Mouse (Mus musculus) neural tube, embryonic 13.5 days (tissue): ENCODE measurements around the gene Fam71f1. TPM values are rescaled to one million over a fixed set of nuclear protein-coding genes. Genes with fewer than 3 reads are reported as not detected.
"Not testable (repeated sequence)": the region's sequence is repeated elsewhere in the genome, so short reads cannot be mapped to it uniquely, and the experiment has no call there.

Experiments used
- ATAC-seq: fragments of 200-750 bp; cut with Nextera tagmentation; 2 replicates; pipeline ENCODE4 v1.8.0; 2017; ENCODE audit warnings: low read depth, mild to moderate bottlenecking, moderate TSS enrichment, moderate library complexity
- H3K27ac ChIP-seq: fragments of 300-500 bp; sonication (generic); replicated peaks from 2 replicates; pipeline ENCODE4 v1.5.1; 2015; ENCODE audit warnings: moderate library complexity, mild to moderate bottlenecking, inconsistent platforms
- H3K27me3 ChIP-seq: fragments of 300-500 bp; sonication (generic); 2 replicates; pipeline ENCODE4 v1.6.1; 2015; ENCODE audit warnings: mild to moderate bottlenecking, inconsistent platforms
- H3K36me3 ChIP-seq: fragments of 300-500 bp; sonication (generic); 2 replicates; pipeline ENCODE4 v1.6.1; 2015; ENCODE audit warnings: mild to moderate bottlenecking, inconsistent platforms
- H3K4me1 ChIP-seq: fragments of 300-500 bp; sonication (generic); replicated peaks from 2 replicates; pipeline ENCODE4 v1.6.1; 2015; ENCODE audit warnings: inconsistent platforms
- H3K4me2 ChIP-seq: fragments of 300-500 bp; sonication (generic); 2 replicates; pipeline ENCODE4 v1.6.1; 2015; ENCODE audit warnings: inconsistent platforms, mild to moderate bottlenecking, moderate library complexity
- H3K4me3 ChIP-seq: fragments of 300-500 bp; sonication (generic); 2 replicates; pipeline ENCODE4 v1.5.1; 2015; ENCODE audit warnings: mild to moderate bottlenecking, inconsistent platforms
- H3K9ac ChIP-seq: fragments of 300-500 bp; sonication (generic); 2 replicates; pipeline ENCODE4 v1.6.1; 2015; ENCODE audit warnings: moderate library complexity, mild to moderate bottlenecking, inconsistent platforms
- H3K9me3 ChIP-seq: fragments of 300-500 bp; sonication (generic); 2 replicates; pipeline ENCODE4 v1.6.1; 2016; ENCODE audit warnings: inconsistent platforms
- WGBS: fragments of 180-500 bp; shearing (Covaris S2); methylation state at CpG from one replicate; pipeline ENCODE4 v1.1.7; 2015; 5-methylcytosine and 5-hydroxymethylcytosine counted together
- polyA plus RNA-seq: library from polyadenylated mRNA; unstranded; fragments of >200 nt; fragmentation: Nextera tagmentation; extraction: Ambion mirVana; gene quantifications from 2 replicates; pipeline ENCODE4 v1.2.1, GENCODE M21; 2015

The Fam71f1 gene
- polyA plus RNA-seq, 1 experiment from 2014 or later = not detected

DNA sequence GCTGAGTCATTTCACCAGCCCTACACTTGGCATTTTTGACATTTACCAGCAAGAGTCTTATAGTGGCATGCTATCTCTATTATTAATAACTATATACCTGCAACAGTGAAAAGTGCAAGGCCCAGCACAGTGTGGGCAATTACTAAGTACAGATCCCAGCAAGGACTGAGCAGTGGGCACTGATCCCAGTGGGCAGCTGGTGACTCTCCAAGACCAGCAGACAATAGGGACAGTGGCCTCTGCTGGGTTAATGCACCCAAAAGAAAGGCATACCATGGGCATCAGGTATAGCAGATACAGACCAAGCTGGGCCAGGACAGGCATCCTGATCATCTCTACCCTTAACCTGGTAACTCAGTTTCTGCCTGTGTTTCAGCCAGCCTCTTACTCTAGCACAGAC lies 15.7 kb upstream of the Fam71f1 start:
- H3K4me3 ChIP-seq = no peak overlapping the region
- no peaks in the 10 kb centered on the region for H3K36me3 ChIP-seq
- no peak overlapping the region for H3K27ac ChIP-seq
- H3K4me2 ChIP-seq = no peak overlapping the region
- H3K9me3 ChIP-seq = 0 out of 2 replicates have a peak, but pooled peaks cover 2% of the 10 kb centered on the region
- ATAC-seq = no peak
- no peaks in the 10 kb centered on the region for H3K4me1 ChIP-seq
- no peaks in the 10 kb centered on the region for H3K27me3 ChIP-seq
- no peak overlapping the region for H3K9ac ChIP-seq

DNA sequence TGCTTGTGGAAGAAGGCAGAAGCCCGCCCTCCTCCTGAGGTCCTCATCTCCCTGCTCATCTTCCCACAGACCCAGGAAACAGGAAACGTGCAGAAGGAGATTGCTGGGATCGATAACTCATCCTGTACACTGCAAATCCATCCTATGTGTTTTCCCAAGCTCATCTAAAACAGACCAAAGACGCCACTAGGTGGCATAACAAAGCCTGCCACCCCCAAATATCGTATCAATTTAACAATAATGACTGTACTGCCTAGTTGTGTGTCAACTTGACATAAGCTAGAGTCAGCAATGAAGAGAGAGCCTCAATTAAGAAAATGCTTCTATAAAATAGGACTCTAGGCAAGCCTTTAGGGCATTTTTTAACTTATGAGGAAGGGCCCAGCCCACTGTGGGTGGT lies 15.2 kb upstream of the Fam71f1 start:
- H3K36me3 ChIP-seq = no peaks in the 10 kb centered on the region
- no peak overlapping the region for H3K4me2 ChIP-seq
- no peaks in the 10 kb centered on the region for H3K27me3 ChIP-seq
- H3K4me3 ChIP-seq = no peak overlapping the region
- no peaks in the 10 kb centered on the region for H3K4me1 ChIP-seq
- 54% methylated on average over 5 of the region's 5 CpGs for WGBS
- no peak overlapping the region for H3K9ac ChIP-seq
- 0 out of 2 replicates have a peak, but pooled peaks cover 2% of the 10 kb centered on the region for H3K9me3 ChIP-seq
- no peak for ATAC-seq
- no peak overlapping the region for H3K27ac ChIP-seq

DNA sequence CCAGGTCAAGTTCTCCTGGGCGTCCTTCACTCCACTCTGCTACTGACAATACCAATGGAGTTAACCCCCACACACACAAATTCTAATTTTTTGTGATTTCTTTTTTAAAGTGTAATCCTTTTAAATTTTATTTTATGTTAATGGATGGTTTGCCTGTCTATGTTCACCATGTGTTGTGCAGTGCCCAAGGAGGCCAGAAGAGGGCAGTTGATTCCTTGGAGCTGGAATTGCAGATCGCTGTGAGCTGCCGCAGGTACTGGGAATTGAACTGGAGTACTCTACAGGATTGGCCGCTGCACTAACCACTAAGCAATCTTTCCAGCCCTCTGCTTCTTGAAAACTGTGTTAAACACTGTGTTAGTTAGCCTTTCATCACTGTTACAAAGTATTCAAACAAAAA lies 13.5 kb upstream of the Fam71f1 start:
- Histone ChIP-seq H3K9ac (no peak overlapping the region), H3K4me3 (no peak overlapping the region), H3K4me2 (no peak overlapping the region), H3K4me1 (no peaks in the 10 kb centered on the region), H3K36me3 (no peaks in the 10 kb centered on the region), H3K27me3 (no peaks in the 10 kb centered on the region), H3K27ac (no peak overlapping the region), H3K9me3 (peaks cover 6% of the 10 kb centered on the region; the same call in 1 of the 2 replicates)
- no peak for ATAC-seq
- WGBS = 91% methylated on average over 4 of the region's 4 CpGs

DNA sequence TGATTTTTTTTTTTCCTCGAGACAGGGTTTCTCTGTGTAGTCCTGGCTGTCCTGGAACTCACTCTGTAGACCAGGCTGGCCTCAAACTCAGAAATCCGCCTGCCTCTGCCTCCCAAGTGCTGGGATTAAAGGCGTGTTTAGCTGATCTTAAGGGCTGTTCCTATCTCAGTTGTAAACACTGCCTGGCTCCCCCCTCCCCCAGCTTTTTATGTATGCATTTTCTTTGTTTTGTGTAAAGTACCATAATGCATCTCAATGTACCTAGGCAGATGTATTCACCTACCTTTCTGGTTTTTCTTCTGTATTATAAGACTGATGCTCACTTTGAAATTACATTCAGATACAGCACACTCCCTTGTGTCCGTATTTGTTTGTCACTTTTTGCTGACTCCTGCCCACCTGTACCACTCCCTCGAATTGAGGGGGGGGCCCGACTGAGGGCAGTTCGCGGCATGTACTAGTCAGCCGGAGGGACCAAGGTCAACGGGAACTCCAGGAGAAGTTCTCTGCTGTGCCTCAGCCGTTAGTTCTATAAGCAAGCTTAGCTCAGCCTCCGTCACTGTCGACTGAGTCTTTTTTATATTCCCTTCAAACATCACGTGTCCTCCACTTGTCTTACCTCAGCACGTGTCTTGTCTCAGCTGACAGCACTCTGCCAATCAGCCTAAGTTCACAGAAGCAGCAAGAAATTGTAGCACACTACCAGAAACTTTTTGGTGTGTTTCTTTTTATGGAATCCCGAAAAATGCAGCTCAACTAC lies 9.9 kb upstream of the Fam71f1 start:
- Histone ChIP-seq H3K4me1 (no peaks in the 10 kb centered on the region), H3K27me3 (no peaks in the 10 kb centered on the region), H3K4me3 (no peak overlapping the region), H3K9me3 (peaks cover 6% of the 10 kb centered on the region; the same call in 1 of the 2 replicates), H3K4me2 (no peak overlapping the region), H3K27ac (no peak overlapping the region), H3K9ac (no peak overlapping the region), H3K36me3 (no peaks in the 10 kb centered on the region)
- WGBS = 88% methylated on average over 16 of the region's 16 CpGs
- no peak for ATAC-seq

DNA sequence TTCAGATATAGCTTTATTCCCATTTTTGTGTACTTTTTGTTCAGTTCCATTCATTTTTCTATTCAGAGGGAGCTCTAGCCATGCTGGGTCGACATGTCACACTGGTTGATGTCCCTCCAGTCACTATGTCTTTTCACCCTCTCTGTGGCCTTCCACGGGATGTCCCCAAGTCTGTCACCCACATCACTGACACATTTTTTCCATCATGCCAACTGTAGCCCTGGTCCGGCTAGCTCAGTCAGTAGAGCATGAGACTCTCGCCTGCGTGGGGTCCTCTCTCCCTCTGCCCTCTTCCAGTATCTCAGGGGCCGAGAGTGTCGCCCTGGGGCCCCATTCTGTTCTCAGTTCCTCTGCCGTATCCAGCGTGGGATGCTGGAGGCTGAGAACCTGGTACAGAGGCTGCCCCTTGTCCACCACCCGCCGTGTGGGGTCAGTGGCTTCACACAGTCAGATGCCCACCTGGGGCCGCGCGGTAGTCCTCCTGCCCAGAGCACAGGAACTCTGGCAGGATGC lies 5.2 kb upstream of the Fam71f1 start:
- no peak overlapping the region for H3K27ac ChIP-seq
- WGBS = 77% methylated on average over 14 of the region's 14 CpGs

DNA sequence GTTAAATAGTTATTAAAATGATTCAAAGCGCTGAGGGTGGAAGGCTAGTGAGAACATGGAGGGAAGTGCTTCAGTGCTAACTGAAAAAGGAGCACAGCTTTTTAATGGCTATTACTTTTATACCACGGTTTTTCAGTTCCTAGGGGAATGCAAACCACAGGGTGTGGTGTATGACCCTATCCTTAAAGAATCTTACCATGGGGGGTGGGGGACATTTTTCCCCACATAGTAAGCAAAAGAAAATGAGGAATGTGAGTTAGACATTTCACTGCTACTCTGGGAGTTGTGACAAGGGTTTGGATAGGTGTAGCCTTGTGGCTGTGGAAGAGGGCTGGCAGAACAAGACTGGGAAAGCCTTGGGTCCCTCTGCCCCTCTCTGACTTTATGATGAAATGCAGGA lies 1.7 kb upstream of the Fam71f1 start:
- H3K4me1 ChIP-seq = no peaks in the 10 kb centered on the region
- WGBS = 73% methylated on average over 2 of the region's 2 CpGs
- no peak overlapping the region for H3K27ac ChIP-seq
- no peaks in the 10 kb centered on the region for H3K9me3 ChIP-seq
- no peak for ATAC-seq
- H3K27me3 ChIP-seq = no peaks in the 10 kb centered on the region
- no peak overlapping the region for H3K4me2 ChIP-seq
- no peak overlapping the region for H3K9ac ChIP-seq
- H3K36me3 ChIP-seq = no peaks in the 10 kb centered on the region
- no peak overlapping the region for H3K4me3 ChIP-seq

More for the DNA sequence above, 5.2 kb upstream of the Fam71f1 start:
- Histone ChIP-seq H3K4me1 (no peaks in the 10 kb centered on the region), H3K27me3 (no peaks in the 10 kb centered on the region), H3K4me2 (no peak overlapping the region), H3K4me3 (no peak overlapping the region), H3K9me3 (peaks cover 4% of the 10 kb centered on the region; the same call in 1 of the 2 replicates), H3K36me3 (no peaks in the 10 kb centered on the region), H3K9ac (no peak overlapping the region)
- ATAC-seq = no peak

DNA sequence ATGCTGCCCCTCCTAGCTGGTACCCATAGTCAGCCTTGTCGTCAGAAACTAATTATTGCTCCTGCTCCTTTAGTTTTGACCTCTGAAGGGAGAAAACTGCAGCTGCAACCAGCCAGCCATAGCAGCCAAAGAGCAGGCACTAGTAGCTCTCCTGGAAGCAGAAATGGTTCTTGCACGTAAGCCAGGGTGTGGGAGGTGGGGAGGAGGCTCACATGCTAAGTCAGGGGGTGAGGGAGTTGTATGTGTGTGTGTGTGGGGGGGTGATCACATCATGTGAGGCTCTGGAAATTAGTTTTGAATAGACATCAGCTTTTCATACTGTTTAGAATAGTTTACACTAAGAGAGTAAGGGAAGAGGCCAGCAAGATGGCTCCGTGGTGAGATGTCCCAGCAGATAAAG lies 999 bp upstream of the Fam71f1 start:
- ATAC-seq = no peak
- H3K4me3 ChIP-seq = no peak overlapping the region
- no peak overlapping the region for H3K9ac ChIP-seq
- no peaks in the 10 kb centered on the region for H3K27me3 ChIP-seq
- H3K4me1 ChIP-seq = no peaks in the 10 kb centered on the region
- WGBS = 79% methylated on average over 3 of the region's 3 CpGs
- no peaks in the 10 kb centered on the region for H3K9me3 ChIP-seq
- H3K36me3 ChIP-seq = no peaks in the 10 kb centered on the region
- H3K4me2 ChIP-seq = no peak overlapping the region
- no peak overlapping the region for H3K27ac ChIP-seq

DNA sequence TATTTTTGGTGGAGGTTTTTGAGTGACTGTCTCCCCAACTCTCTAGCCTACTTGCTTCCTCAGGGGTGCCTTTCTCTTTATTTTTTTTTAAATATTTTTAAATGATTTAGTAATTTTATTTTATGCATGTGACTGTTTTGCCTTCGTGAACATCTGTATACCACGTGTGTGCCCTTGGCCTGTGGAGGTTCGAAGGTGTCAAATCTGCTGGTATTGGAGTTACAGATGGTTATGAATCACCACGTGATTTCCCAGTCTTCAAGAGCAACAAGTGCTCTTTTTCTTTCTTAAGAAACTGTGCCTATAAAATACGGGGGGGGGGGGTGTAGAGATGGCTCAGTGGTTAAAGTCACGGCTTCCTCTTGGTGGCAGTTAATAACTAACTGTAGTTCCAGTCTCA lies 2.6 kb downstream of the Fam71f1 start:
- no peak for ATAC-seq
- no peak overlapping the region for H3K9ac ChIP-seq
- no peak overlapping the region for H3K4me2 ChIP-seq
- no peaks in the 10 kb centered on the region for H3K4me1 ChIP-seq
- no peak overlapping the region for H3K4me3 ChIP-seq
- no peaks in the 10 kb centered on the region for H3K36me3 ChIP-seq
- H3K9me3 ChIP-seq = no peaks in the 10 kb centered on the region
- H3K27ac ChIP-seq = no peak overlapping the region
- H3K27me3 ChIP-seq = no peaks in the 10 kb centered on the region
- WGBS = 80% methylated on average over 6 of the region's 6 CpGs

DNA sequence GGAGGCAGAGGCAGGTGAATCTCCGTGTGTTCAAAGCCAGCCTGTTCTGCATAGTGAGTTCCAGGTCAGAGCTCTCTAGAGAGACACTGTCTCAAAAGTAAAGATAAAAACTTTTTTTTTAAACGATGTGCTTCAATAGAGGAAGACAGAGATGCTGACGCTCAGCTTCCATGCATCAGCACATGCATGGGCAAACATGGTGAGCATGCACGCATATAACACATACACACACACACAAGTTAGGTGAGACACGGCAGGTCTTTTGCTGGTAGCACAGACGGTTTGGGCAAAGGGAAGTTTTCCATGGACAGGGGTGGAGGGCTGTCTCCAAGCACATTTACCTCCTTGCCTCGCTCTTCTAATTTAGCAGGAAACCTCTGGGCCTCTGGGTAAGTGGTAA lies 3.2 kb downstream of the Fam71f1 start:
- ATAC-seq = no peak
- Histone ChIP-seq H3K4me1 (no peaks in the 10 kb centered on the region), H3K27me3 (no peaks in the 10 kb centered on the region), H3K4me3 (no peak overlapping the region), H3K9ac (no peak overlapping the region), H3K4me2 (no peak overlapping the region), H3K27ac (no peak overlapping the region), H3K36me3 (no peaks in the 10 kb centered on the region), H3K9me3 (no peaks in the 10 kb centered on the region)
- WGBS = 94% methylated on average over 7 of the region's 7 CpGs

DNA sequence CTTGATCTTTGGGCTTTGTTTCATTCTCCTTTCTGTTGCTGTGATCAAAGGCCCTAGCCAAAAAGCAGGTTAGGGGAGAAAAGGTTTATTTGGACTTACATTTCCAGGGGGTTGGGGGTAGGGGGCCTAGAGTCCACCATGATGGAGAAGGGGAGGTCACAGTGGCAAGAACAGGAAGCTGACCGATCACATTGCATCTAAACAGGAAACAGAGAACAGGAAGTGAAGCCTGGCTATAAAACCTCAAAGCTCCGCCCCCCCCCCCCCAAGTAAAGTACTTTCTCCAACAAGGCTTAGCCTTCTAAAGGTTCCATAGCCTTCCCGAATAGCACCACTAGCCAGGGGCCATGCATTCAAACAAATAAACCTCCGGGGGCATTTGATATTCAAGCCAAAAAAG lies 3.8 kb downstream of the Fam71f1 start:
- no peaks in the 10 kb centered on the region for H3K36me3 ChIP-seq
- no peak overlapping the region for H3K27ac ChIP-seq
- no peak for ATAC-seq
- H3K4me3 ChIP-seq = no peak overlapping the region
- WGBS = 87% methylated on average over 4 of the region's 4 CpGs
- H3K4me1 ChIP-seq = no peaks in the 10 kb centered on the region
- no peaks in the 10 kb centered on the region for H3K27me3 ChIP-seq
- H3K4me2 ChIP-seq = no peak overlapping the region
- H3K9me3 ChIP-seq = no peaks in the 10 kb centered on the region
- H3K9ac ChIP-seq = no peak overlapping the region

DNA sequence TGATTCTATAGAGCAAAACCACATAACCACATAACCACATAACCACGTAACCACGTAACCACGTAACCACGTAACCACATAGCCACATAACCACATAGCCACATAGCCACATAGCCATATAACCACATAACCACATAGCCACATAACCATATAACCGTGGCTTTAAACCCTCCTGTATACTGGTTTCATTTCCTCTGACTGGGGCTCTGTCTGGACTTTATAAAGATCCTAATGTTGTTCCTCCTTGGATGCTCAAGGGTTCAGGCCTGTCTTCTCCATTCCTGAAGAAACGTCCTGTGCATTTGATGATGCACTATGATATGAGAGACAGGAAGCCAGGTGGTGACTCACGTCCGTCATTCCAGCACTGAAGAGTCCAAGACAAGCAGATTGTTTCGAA lies 8.0 kb downstream of the Fam71f1 start:
- no peak overlapping the region for H3K4me2 ChIP-seq
- 86% methylated on average over 9 of the region's 9 CpGs for WGBS
- ATAC-seq = no peak
- no peaks in the 10 kb centered on the region for H3K9me3 ChIP-seq
- H3K36me3 ChIP-seq = no peaks in the 10 kb centered on the region
- H3K27ac ChIP-seq = no peak overlapping the region
- H3K27me3 ChIP-seq = no peaks in the 10 kb centered on the region
- no peaks in the 10 kb centered on the region for H3K4me1 ChIP-seq
- no peak overlapping the region for H3K9ac ChIP-seq
- H3K4me3 ChIP-seq = no peak overlapping the region

DNA sequence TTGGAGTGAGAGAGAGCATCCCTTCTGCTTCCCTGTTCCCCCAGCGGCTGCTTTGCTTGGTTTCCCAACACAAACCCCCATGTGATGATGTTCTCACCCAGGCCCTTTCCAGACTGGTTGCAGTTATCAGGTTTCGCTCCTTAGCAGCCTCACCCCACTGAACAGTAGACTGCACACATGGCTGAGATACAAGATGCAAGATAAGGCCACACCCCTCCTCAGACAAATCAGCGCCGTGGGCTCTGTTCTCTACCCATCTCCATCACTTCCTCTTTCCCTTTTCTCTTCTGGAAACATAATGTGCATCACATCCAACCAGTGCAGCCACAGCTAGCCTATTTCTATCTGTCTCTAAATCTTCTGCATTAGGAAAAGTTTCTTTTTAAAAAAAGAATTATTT lies 10.6 kb downstream of the Fam71f1 start:
- no peak for ATAC-seq
- no peak overlapping the region for H3K4me3 ChIP-seq

DNA sequence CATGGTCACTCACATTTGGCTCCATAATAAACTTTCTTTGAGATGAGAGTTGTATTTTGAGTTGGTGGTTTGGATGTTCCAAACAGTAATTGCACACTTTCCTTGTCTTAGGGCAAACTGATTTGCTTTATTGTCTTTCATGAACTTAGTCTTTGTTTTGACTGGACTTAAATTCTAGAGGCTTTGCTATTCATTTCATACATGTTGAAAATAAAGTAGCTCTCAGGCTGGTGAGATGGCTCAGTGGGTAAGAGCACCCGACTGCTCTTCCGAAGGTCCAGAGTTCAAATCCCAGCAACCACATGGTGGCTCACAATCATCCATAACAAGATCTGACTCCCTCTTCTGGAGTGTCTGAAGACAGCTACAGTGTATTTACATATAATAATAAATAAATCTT lies 27.6 kb downstream of the Fam71f1 start:
- ATAC-seq, H3K36me3 ChIP-seq, H3K27me3 ChIP-seq, H3K9ac ChIP-seq, H3K4me3 ChIP-seq, H3K27ac ChIP-seq, H3K9me3 ChIP-seq, H3K4me2 ChIP-seq: not testable (repeated sequence)
- peaks cover 16% of the 10 kb centered on the region for H3K4me1 ChIP-seq
- WGBS = 96% methylated on average over 2 of the region's 2 CpGs

More for the DNA sequence above, 10.6 kb downstream of the Fam71f1 start:
- Histone ChIP-seq H3K9me3 (no peaks in the 10 kb centered on the region), H3K27me3 (no peaks in the 10 kb centered on the region), H3K27ac (no peak overlapping the region), H3K4me1 (no peaks in the 10 kb centered on the region), H3K9ac (no peak overlapping the region), H3K4me2 (no peak overlapping the region), H3K36me3 (no peaks in the 10 kb centered on the region)
- WGBS = 81% methylated on average over 4 of the region's 4 CpGs
